Mouse (Mus musculus): Measurements from ENCODE around the gene Mrps9. TPM values are rescaled to one million over a fixed set of nuclear protein-coding genes. Genes with fewer than 3 reads are reported as not detected.
A peak's percentile ranks its signal among the peaks of the same experiment; 100 is the strongest.

Gene Mrps9
- 44.5 and 48.1 TPM in 2 replicates for polyA plus RNA-seq (2014; fragmentation: Nextera tagmentation; extraction: Ambion mirVana)

GRCm38 (mm10) chr1:42850663-42851397, at the start of gene Mrps9:
Mrps9 (plus strand) TSS chr1:42851233.
- Histone ChIP-seq H3K4me2 (ENCODE audit: low read depth, low read length) (peak within 1 kb of the TSS; percentile 77), H3K9me3 (ENCODE audit: control insufficient read depth, low read length) (no peaks in the 10 kb centered on the region), H3K27me3 (replicated peaks; ENCODE audit: control insufficient read depth, insufficient read depth, low read length) (no peaks in the 10 kb centered on the region), H3K9ac (ENCODE audit: low read depth, low read length) (peak within 1 kb of the TSS; percentile 89), H3K4me3 (ENCODE audit: low read depth, low read length) (peak within 1 kb of the TSS; percentile 71), H3K36me3 (ENCODE audit: control insufficient read depth, insufficient read depth, low read length) (no peaks in the 10 kb centered on the region), H3K4me1 (ENCODE audit: control insufficient read depth, insufficient read depth, low read length) (peaks cover 4% of the 10 kb centered on the region), H3K27ac (replicated peaks; ENCODE audit: low read depth, low read length) (peak within 1 kb of the TSS; percentile 45)
- DNase-seq (ENCODE audit: low spot score) = peak; percentile 99
- ATAC-seq (ENCODE audit: low read depth) = peak; percentile 100
- WGBS = 2% methylated on average over 18 of the region's 23 CpGs

- H3K27ac ChIP-seq (replicated peaks; ENCODE audit: low read depth, low read length) = no peak overlapping the region
- 88% methylated on average over 6 of the region's 6 CpGs for WGBS
- H3K9me3 ChIP-seq (ENCODE audit: control insufficient read depth, low read length) = no peaks in the 10 kb centered on the region
- H3K4me1 ChIP-seq (ENCODE audit: control insufficient read depth, insufficient read depth, low read length) = no peaks in the 10 kb centered on the region
- H3K4me3 ChIP-seq (ENCODE audit: low read depth, low read length) = no peak overlapping the region
- no peak overlapping the region for H3K9ac ChIP-seq (ENCODE audit: low read depth, low read length)
- H3K4me2 ChIP-seq (ENCODE audit: low read depth, low read length) = no peak overlapping the region
- H3K36me3 ChIP-seq (ENCODE audit: control insufficient read depth, insufficient read depth, low read length) = no peaks in the 10 kb centered on the region
- no peak for ATAC-seq (ENCODE audit: low read depth)
- no peaks in the 10 kb centered on the region for H3K27me3 ChIP-seq (replicated peaks; ENCODE audit: control insufficient read depth, insufficient read depth, low read length)
- DNase-seq (ENCODE audit: low spot score) = no peak
Observed at GRCm38 (mm10) chr1:42813301-42813845, 37.7 kb upstream of the Mrps9 start.

GRCm38 (mm10) chr1:42814798-42815619, 36.0 kb upstream of the Mrps9 start:
- Histone ChIP-seq H3K9me3 (ENCODE audit: control insufficient read depth, low read length) (no peaks in the 10 kb centered on the region), H3K4me3 (ENCODE audit: low read depth, low read length) (no peak overlapping the region), H3K9ac (ENCODE audit: low read depth, low read length) (no peak overlapping the region), H3K4me1 (ENCODE audit: control insufficient read depth, insufficient read depth, low read length) (no peaks in the 10 kb centered on the region), H3K4me2 (ENCODE audit: low read depth, low read length) (no peak overlapping the region), H3K27me3 (replicated peaks; ENCODE audit: control insufficient read depth, insufficient read depth, low read length) (no peaks in the 10 kb centered on the region), H3K27ac (replicated peaks; ENCODE audit: low read depth, low read length) (no peak overlapping the region), H3K36me3 (ENCODE audit: control insufficient read depth, insufficient read depth, low read length) (no peaks in the 10 kb centered on the region)
- 83% methylated on average over 15 of the region's 15 CpGs for WGBS
- ATAC-seq (ENCODE audit: low read depth) (no peak), DNase-seq (ENCODE audit: low spot score) (no peak)

- Histone ChIP-seq H3K9me3 (ENCODE audit: control insufficient read depth, low read length) (no peaks in the 10 kb centered on the region), H3K36me3 (ENCODE audit: control insufficient read depth, insufficient read depth, low read length) (no peaks in the 10 kb centered on the region), H3K4me2 (ENCODE audit: low read depth, low read length) (peak overlapping the region; percentile 77), H3K27ac (replicated peaks; ENCODE audit: low read depth, low read length) (peak overlapping the region; percentile 45), H3K27me3 (replicated peaks; ENCODE audit: control insufficient read depth, insufficient read depth, low read length) (no peaks in the 10 kb centered on the region), H3K4me1 (ENCODE audit: control insufficient read depth, insufficient read depth, low read length) (peaks cover 4% of the 10 kb centered on the region), H3K4me3 (ENCODE audit: low read depth, low read length) (peak overlapping the region; percentile 71), H3K9ac (ENCODE audit: low read depth, low read length) (peak overlapping the region; percentile 89)
- no peak; the same call in 1 of the 2 replicates for ATAC-seq (ENCODE audit: low read depth)
- no peak for DNase-seq (ENCODE audit: low spot score)
- WGBS = under 1% methylated on average over 20 of the region's 21 CpGs
Observed at GRCm38 (mm10) chr1:42851398-42851767, 350 bp downstream of the Mrps9 start.

- peak overlapping the region; percentile 45; the same call in 1 of the 2 replicates for H3K27ac ChIP-seq (replicated peaks; ENCODE audit: low read depth, low read length)
- peaks cover 4% of the 10 kb centered on the region for H3K4me1 ChIP-seq (ENCODE audit: control insufficient read depth, insufficient read depth, low read length)
- peak overlapping the region; percentile 77 for H3K4me2 ChIP-seq (ENCODE audit: low read depth, low read length)
- H3K36me3 ChIP-seq (ENCODE audit: control insufficient read depth, insufficient read depth, low read length) = no peaks in the 10 kb centered on the region
- H3K4me3 ChIP-seq (ENCODE audit: low read depth, low read length) = peak overlapping the region; percentile 71
- peak overlapping the region; percentile 89 for H3K9ac ChIP-seq (ENCODE audit: low read depth, low read length)
- no peak for DNase-seq (ENCODE audit: low spot score)
- WGBS = 3% methylated on average over 16 of the region's 16 CpGs
- H3K27me3 ChIP-seq (replicated peaks; ENCODE audit: control insufficient read depth, insufficient read depth, low read length) = no peaks in the 10 kb centered on the region
- no peaks in the 10 kb centered on the region for H3K9me3 ChIP-seq (ENCODE audit: control insufficient read depth, low read length)
- no peak for ATAC-seq (ENCODE audit: low read depth)
Observed at GRCm38 (mm10) chr1:42851810-42852209, 777 bp downstream of the Mrps9 start.

GRCm38 (mm10) chr1:42864719-42865250, 13.8 kb downstream of the Mrps9 start:
- Histone ChIP-seq H3K4me1 (ENCODE audit: control insufficient read depth, insufficient read depth, low read length) (no peaks in the 10 kb centered on the region), H3K9me3 (ENCODE audit: control insufficient read depth, low read length) (no peaks in the 10 kb centered on the region), H3K4me2 (ENCODE audit: low read depth, low read length) (no peak overlapping the region), H3K9ac (ENCODE audit: low read depth, low read length) (no peak overlapping the region), H3K36me3 (ENCODE audit: control insufficient read depth, insufficient read depth, low read length) (peaks cover 27% of the 10 kb centered on the region; the same call in 1 of the 2 replicates), H3K27me3 (replicated peaks; ENCODE audit: control insufficient read depth, insufficient read depth, low read length) (no peaks in the 10 kb centered on the region), H3K4me3 (ENCODE audit: low read depth, low read length) (no peak overlapping the region), H3K27ac (replicated peaks; ENCODE audit: low read depth, low read length) (no peak overlapping the region)
- 96% methylated on average over 5 of the region's 5 CpGs for WGBS
- DNase-seq (ENCODE audit: low spot score) (no peak), ATAC-seq (ENCODE audit: low read depth) (no peak)

GRCm38 (mm10) chr1:42865336-42865939, 14.4 kb downstream of the Mrps9 start:
- 97% methylated on average over 4 of the region's 4 CpGs for WGBS
- ATAC-seq (ENCODE audit: low read depth) (no peak), DNase-seq (ENCODE audit: low spot score) (no peak)

GRCm38 (mm10) chr1:42865986-42866385, 15.0 kb downstream of the Mrps9 start:
- H3K4me3 ChIP-seq (ENCODE audit: low read depth, low read length) = no peak overlapping the region
- H3K36me3 ChIP-seq (ENCODE audit: control insufficient read depth, insufficient read depth, low read length) = peaks cover 27% of the 10 kb centered on the region; the same call in 1 of the 2 replicates
- 95% methylated on average over 4 of the region's 4 CpGs for WGBS
- no peak overlapping the region for H3K4me2 ChIP-seq (ENCODE audit: low read depth, low read length)
- H3K9me3 ChIP-seq (ENCODE audit: control insufficient read depth, low read length) = no peaks in the 10 kb centered on the region
- H3K27ac ChIP-seq (replicated peaks; ENCODE audit: low read depth, low read length) = no peak overlapping the region
- H3K4me1 ChIP-seq (ENCODE audit: control insufficient read depth, insufficient read depth, low read length) = no peaks in the 10 kb centered on the region
- no peak for ATAC-seq (ENCODE audit: low read depth)
- DNase-seq (ENCODE audit: low spot score) = no peak
- H3K27me3 ChIP-seq (replicated peaks; ENCODE audit: control insufficient read depth, insufficient read depth, low read length) = no peaks in the 10 kb centered on the region
- no peak overlapping the region for H3K9ac ChIP-seq (ENCODE audit: low read depth, low read length)

More at GRCm38 (mm10) chr1:42865336-42865939, 14.4 kb downstream of the Mrps9 start:
- no peak overlapping the region for H3K4me3 ChIP-seq (ENCODE audit: low read depth, low read length)
- no peaks in the 10 kb centered on the region for H3K9me3 ChIP-seq (ENCODE audit: control insufficient read depth, low read length)
- H3K4me2 ChIP-seq (ENCODE audit: low read depth, low read length) = no peak overlapping the region
- no peak overlapping the region for H3K27ac ChIP-seq (replicated peaks; ENCODE audit: low read depth, low read length)
- no peaks in the 10 kb centered on the region for H3K27me3 ChIP-seq (replicated peaks; ENCODE audit: control insufficient read depth, insufficient read depth, low read length)
- H3K36me3 ChIP-seq (ENCODE audit: control insufficient read depth, insufficient read depth, low read length) = peaks cover 27% of the 10 kb centered on the region; the same call in 1 of the 2 replicates
- no peaks in the 10 kb centered on the region for H3K4me1 ChIP-seq (ENCODE audit: control insufficient read depth, insufficient read depth, low read length)
- H3K9ac ChIP-seq (ENCODE audit: low read depth, low read length) = no peak overlapping the region

Measured in embryonic facial prominence, embryonic 14.5 days (tissue).